Mouse (Mus musculus) forebrain, embryonic 15.5 days (tissue): Measurements from ENCODE around the gene Rptor. TPM values are rescaled to one million over a fixed set of nuclear protein-coding genes. Genes with fewer than 3 reads are reported as not detected.
A peak's percentile ranks its signal among the peaks of the same experiment; 100 is the strongest.

Experiments used
- ATAC-seq: fragments of 200-750 bp; cut with Nextera tagmentation; replicated peaks from 2 replicates; pipeline ENCODE4 v1.8.0; 2017; ENCODE audit warnings: mild to moderate bottlenecking, moderate TSS enrichment, moderate library complexity
- H3K27ac ChIP-seq: fragments of 300-500 bp; sonication (generic); replicated peaks from 2 replicates; pipeline ENCODE4 v1.5.1; 2015; ENCODE audit warnings: mild to moderate bottlenecking, inconsistent platforms
- H3K27me3 ChIP-seq: fragments of 300-500 bp; sonication (generic); 2 replicates; pipeline ENCODE4 v1.6.1; 2015; ENCODE audit warnings: inconsistent platforms
- H3K36me3 ChIP-seq: fragments of 300-500 bp; sonication (generic); 2 replicates; pipeline ENCODE4 v1.6.1; 2015; ENCODE audit warnings: mild to moderate bottlenecking, inconsistent platforms
- H3K4me1 ChIP-seq: fragments of 300-500 bp; sonication (generic); 2 replicates; pipeline ENCODE4 v1.6.1; 2015; ENCODE audit warnings: inconsistent platforms
- H3K4me2 ChIP-seq: fragments of 300-500 bp; sonication (generic); replicated peaks from 2 replicates; pipeline ENCODE4 v1.6.1; 2015; ENCODE audit warnings: mild to moderate bottlenecking, inconsistent platforms
- H3K4me3 ChIP-seq: fragments of 300-500 bp; sonication (generic); 2 replicates; pipeline ENCODE4 v1.5.1; 2015; ENCODE audit warnings: mild to moderate bottlenecking, inconsistent platforms
- H3K9ac ChIP-seq: fragments of 300-500 bp; sonication (generic); replicated peaks from 2 replicates; pipeline ENCODE4 v1.6.1; 2015; ENCODE audit warnings: mild to moderate bottlenecking, inconsistent platforms
- H3K9me3 ChIP-seq: fragments of 300-500 bp; sonication (generic); 2 replicates; pipeline ENCODE4 v1.6.1; 2016; ENCODE audit warnings: inconsistent platforms
- WGBS: fragments of 180-500 bp; shearing (Covaris S2); methylation state at CpG from one replicate; pipeline ENCODE4 v1.1.7; 2015; ENCODE audit warnings: mixed read lengths; 5-methylcytosine and 5-hydroxymethylcytosine counted together
- polyA plus RNA-seq: library from polyadenylated mRNA; unstranded; fragments of >200 nt; fragmentation: Nextera tagmentation; extraction: Ambion mirVana; gene quantifications from 2 replicates; pipeline ENCODE4 v1.2.1, GENCODE M21; 2015

The Rptor gene
- polyA plus RNA-seq, 1 experiment from 2014 or later = 12.0 TPM

DNA sequence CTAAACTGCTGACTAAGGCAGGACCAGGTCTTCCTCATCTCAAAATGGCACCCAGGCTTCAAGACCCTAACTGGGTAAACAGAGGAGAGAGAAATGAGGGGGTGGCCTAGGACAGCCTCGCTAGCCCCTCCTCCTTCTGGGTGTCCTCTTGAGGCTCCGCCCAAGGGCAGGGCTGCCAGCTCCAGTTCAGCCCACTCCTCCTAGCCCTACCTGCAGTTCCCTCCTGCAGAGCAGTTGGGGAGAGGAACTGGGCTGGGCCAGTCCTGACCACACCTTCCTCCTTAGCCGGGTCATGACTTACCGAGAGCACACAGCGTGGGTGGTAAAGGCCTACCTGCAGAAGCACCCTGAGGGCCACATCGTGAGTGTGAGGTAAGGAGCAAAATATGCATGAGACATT lies 291.9 kb downstream of the Rptor start:
- no peaks in the 10 kb centered on the region for H3K27me3 ChIP-seq
- H3K9ac ChIP-seq = no peak overlapping the region
- no peak overlapping the region for H3K4me2 ChIP-seq
- H3K27ac ChIP-seq = peak overlapping the region; percentile 89
- H3K36me3 ChIP-seq = peaks cover 16% of the 10 kb centered on the region; the same call in 1 of the 2 replicates
- no peak for ATAC-seq
- H3K9me3 ChIP-seq = no peaks in the 10 kb centered on the region
- no peak overlapping the region for H3K4me3 ChIP-seq
- H3K4me1 ChIP-seq = peaks cover 22% of the 10 kb centered on the region
- 63% methylated on average over 6 of the region's 6 CpGs for WGBS

DNA sequence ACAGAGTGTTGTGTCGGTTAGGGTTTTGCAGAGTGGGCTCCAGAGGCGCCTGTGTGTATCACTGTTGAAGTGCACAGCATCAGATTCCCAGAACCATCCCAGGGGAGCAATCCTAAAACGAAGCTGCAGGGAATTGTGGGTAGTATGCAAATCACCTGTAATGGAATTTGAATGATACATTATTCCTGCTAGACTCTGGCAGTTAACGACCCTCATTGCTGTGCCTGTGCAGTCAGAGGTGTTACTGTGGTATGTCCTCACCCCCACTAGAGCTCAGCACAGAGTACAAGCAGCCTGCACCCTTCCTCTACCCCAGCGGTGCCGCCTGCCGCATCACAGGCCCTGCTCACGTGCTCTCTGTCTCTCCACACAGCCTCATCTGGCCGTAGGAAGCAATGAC lies 294.3 kb downstream of the Rptor start:
- peak; percentile 64 for ATAC-seq
- Histone ChIP-seq H3K4me2 (no peak overlapping the region), H3K27me3 (no peaks in the 10 kb centered on the region), H3K36me3 (peaks cover 6% of the 10 kb centered on the region; the same call in 1 of the 2 replicates), H3K9ac (no peak overlapping the region), H3K27ac (peak overlapping the region; percentile 63), H3K4me1 (peaks cover 22% of the 10 kb centered on the region), H3K9me3 (no peaks in the 10 kb centered on the region), H3K4me3 (no peak overlapping the region)
- WGBS = 71% methylated on average over 9 of the region's 9 CpGs

DNA sequence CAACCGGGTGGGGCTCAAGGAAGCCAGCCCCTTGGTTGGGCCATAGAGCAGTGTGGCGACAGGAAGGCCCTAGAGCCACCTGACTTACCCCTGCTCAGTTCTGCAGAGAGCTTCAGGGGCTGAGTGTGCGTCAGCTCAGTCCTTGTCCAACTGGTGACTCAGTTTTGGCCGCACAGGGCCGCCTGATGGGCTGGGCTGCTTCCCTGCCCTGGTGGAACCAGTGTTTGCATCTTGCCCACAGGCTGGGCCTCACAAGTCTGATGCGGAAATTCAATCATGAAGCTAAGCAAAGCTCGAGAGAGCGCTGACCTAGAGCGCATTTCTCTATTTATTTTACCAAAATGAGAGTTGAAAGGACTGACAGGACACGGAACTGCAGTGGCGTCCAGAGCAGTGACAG lies 296.3 kb downstream of the Rptor start:
- WGBS = 85% methylated on average over 11 of the region's 11 CpGs
- no peaks in the 10 kb centered on the region for H3K27me3 ChIP-seq
- H3K4me2 ChIP-seq = no peak overlapping the region
- no peaks in the 10 kb centered on the region for H3K9me3 ChIP-seq
- H3K4me3 ChIP-seq = no peak overlapping the region
- no peak for ATAC-seq
- H3K27ac ChIP-seq = no peak overlapping the region
- H3K4me1 ChIP-seq = peaks cover 5% of the 10 kb centered on the region
- peaks cover 6% of the 10 kb centered on the region; the same call in 1 of the 2 replicates for H3K36me3 ChIP-seq
- no peak overlapping the region for H3K9ac ChIP-seq

DNA sequence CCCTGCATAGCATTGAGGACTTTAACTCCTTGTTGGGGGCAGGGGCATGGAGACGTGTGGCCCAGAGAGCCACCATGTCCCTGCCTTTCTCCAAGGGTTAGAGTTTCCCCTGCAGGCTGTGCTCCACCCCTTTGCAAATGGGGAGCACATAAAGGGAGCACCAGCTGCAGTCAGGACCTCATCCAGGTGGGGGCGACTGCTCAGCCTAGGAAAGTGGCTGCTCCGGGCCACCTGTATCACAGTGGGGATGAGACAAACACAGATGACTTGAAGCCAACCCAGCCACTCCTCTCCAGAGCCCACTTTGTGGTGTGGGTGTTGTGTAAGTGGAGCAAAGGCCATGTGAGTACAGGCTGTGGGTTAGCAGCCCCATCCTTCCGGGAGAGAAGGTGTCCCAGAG lies 298.5 kb downstream of the Rptor start:
- Histone ChIP-seq H3K27me3 (0 out of 2 replicates have a peak, but pooled peaks cover 3% of the 10 kb centered on the region), H3K4me2 (no peak overlapping the region), H3K36me3 (peaks cover 6% of the 10 kb centered on the region; the same call in 1 of the 2 replicates), H3K27ac (no peak overlapping the region), H3K9me3 (no peaks in the 10 kb centered on the region), H3K9ac (no peak overlapping the region), H3K4me3 (no peak overlapping the region), H3K4me1 (peaks cover 9% of the 10 kb centered on the region; the same call in 1 of the 2 replicates)
- 68% methylated on average over 4 of the region's 4 CpGs for WGBS
- no peak for ATAC-seq

DNA sequence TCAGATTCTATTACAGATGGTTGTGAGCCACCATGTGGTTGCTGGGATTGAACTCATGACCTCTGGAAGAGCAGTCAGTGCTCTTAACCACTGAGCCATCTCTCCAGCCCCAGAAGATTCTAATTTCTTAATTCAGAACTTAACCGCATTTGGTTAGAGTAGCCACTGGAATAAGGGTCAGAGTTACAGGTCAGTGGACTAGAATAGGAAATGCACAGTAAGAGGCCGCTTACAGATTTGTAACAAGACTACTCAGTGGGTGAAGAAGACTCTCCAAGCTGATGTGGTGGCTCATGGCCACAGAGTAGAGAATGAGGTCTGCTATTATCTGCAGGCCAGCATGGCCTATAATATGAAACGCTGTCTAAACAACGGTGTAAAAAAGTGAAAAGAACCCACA lies 300.2 kb downstream of the Rptor start:
- no peak for ATAC-seq
- Histone ChIP-seq H3K27ac (no peak overlapping the region), H3K4me2 (no peak overlapping the region), H3K9ac (no peak overlapping the region), H3K4me3 (no peak overlapping the region), H3K36me3 (peaks cover 6% of the 10 kb centered on the region; the same call in 1 of the 2 replicates), H3K4me1 (peaks cover 9% of the 10 kb centered on the region; the same call in 1 of the 2 replicates), H3K27me3 (0 out of 2 replicates have a peak, but pooled peaks cover 3% of the 10 kb centered on the region), H3K9me3 (no peaks in the 10 kb centered on the region)
- WGBS = 85% methylated on average over 4 of the region's 4 CpGs

DNA sequence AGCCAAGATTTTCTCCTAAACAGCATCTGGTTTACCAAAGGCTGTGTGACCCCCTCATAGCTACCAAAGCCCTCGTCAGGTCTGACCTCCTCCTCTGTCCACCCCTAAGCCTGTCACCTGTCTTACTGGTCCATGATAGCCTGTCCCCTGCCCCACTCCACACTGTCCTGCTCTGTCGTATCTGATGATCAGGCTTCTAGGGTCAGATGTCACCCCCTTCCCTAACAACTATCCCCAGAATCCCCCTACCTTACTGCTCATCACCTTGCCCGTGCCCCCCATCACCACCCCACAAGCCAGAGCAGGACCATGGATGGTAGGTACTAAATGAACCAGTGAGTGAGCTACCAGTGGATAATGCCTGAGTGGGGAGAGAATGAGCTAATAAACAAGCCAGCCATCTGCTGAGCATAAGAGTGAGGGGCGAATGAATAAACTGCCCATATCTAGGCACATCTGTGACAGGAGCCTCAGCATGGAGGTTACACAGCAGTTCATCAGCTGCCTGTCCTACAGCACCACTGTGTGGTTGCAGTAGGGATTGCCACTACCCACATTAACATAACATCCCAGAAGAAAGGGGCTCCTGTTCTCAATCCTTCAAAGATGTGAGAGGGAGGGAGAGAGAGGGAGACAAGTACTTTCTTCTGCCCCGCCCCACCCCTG lies 302.0 kb downstream of the Rptor start:
- no peak overlapping the region for H3K4me3 ChIP-seq
- 35% methylated on average over 5 of the region's 5 CpGs for WGBS
- peak; percentile 70 for ATAC-seq
- no peak overlapping the region for H3K9ac ChIP-seq
- no peak overlapping the region for H3K27ac ChIP-seq
- no peak overlapping the region for H3K4me2 ChIP-seq
- H3K36me3 ChIP-seq = no peaks in the 10 kb centered on the region
- H3K27me3 ChIP-seq = peaks cover 11% of the 10 kb centered on the region
- H3K9me3 ChIP-seq = no peaks in the 10 kb centered on the region
- H3K4me1 ChIP-seq = peaks cover 12% of the 10 kb centered on the region; the same call in 1 of the 2 replicates

DNA sequence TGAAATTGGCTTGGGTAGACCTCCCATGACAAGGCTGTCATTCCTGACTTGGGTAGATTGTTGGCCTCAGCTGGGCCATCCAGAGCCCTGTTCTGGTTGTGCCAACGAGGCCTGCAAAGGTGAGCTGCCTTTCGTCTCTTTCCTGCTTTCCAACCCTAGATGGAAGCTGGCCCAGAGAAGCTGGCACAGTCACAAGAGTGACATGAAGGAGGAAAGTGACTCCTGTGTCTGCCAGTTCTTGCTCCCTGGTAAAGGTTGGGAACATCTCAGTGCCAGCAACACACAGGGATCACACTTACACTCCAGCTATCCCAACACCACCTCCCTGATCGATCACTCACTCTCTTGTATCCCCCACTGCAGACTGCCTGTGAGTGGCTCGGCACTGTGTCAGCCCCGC lies 303.1 kb downstream of the Rptor start:
- no peak for ATAC-seq
- Histone ChIP-seq H3K4me2 (no peak overlapping the region), H3K4me1 (peaks cover 15% of the 10 kb centered on the region; the same call in 1 of the 2 replicates), H3K9me3 (no peaks in the 10 kb centered on the region), H3K4me3 (no peak overlapping the region), H3K27me3 (peaks cover 11% of the 10 kb centered on the region), H3K36me3 (no peaks in the 10 kb centered on the region), H3K9ac (no peak overlapping the region), H3K27ac (no peak overlapping the region)
- 80% methylated on average over 5 of the region's 5 CpGs for WGBS

DNA sequence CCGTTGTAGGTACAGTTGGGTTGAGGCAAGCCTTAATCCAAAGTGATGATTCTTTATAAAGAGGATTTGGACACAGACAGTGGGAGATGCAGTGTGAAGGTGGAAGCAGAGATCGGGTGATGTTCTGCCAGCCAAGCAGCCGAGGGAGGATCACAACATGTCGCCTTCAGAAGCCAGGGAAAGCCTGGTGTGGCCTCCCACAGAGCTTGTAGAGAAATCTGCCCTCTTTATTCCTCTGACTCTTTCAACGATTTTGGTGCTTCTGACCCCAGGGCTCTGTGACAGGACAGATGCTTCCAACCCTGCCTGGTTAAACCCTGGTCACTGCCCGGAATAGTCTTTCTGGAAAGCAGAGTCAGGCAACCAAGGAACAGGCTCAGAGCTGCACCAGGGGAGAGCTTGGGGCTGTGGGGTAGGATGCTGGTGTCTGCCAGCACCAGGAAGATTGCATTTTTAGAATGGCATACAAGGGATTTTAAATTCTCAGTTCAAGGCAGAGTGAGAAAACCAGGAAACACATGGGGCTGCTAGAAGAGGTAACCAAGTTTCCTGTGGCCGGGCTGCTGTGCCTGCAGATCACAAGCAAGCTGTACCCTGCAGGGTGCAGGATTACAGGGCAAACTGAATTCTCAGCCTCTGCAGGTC lies 304.4 kb downstream of the Rptor start:
- no peak for ATAC-seq
- 31% methylated on average over 7 of the region's 7 CpGs for WGBS

DNA sequence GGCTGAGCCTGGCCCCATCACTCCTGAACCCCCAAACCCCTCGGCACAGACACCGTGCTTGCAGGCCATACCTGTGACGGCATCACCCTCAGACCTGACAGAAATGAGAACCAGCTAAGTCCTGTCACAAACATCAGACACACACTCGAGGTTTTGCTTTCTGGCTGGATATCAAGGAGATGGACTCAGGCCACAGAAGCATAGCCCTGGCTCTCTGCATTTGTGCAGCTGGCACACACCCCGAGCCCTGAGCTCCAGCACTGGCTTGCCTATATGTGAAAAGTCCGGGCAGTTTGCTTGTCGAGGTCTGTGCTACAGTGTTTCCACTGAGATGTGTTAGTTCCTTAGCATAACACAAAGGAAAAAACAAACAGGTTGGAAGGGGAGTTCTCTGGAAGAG lies 305.0 kb downstream of the Rptor start:
- Histone ChIP-seq H3K4me1 (peaks cover 21% of the 10 kb centered on the region), H3K9me3 (no peaks in the 10 kb centered on the region), H3K9ac (peak overlapping the region; percentile 6; the same call in 1 of the 2 replicates), H3K4me3 (no peak overlapping the region), H3K27me3 (peaks cover 11% of the 10 kb centered on the region), H3K36me3 (no peaks in the 10 kb centered on the region), H3K4me2 (no peak overlapping the region), H3K27ac (no peak overlapping the region)
- ATAC-seq = no peak
- 39% methylated on average over 7 of the region's 7 CpGs for WGBS

More for the DNA sequence above, 304.4 kb downstream of the Rptor start:
- Histone ChIP-seq H3K27ac (no peak overlapping the region), H3K36me3 (no peaks in the 10 kb centered on the region), H3K4me3 (no peak overlapping the region), H3K27me3 (peaks cover 11% of the 10 kb centered on the region), H3K9me3 (no peaks in the 10 kb centered on the region), H3K4me1 (peaks cover 15% of the 10 kb centered on the region; the same call in 1 of the 2 replicates), H3K9ac (0 out of 2 replicates have a peak overlapping the region, but pooled peaks have one; percentile 6), H3K4me2 (no peak overlapping the region)

DNA sequence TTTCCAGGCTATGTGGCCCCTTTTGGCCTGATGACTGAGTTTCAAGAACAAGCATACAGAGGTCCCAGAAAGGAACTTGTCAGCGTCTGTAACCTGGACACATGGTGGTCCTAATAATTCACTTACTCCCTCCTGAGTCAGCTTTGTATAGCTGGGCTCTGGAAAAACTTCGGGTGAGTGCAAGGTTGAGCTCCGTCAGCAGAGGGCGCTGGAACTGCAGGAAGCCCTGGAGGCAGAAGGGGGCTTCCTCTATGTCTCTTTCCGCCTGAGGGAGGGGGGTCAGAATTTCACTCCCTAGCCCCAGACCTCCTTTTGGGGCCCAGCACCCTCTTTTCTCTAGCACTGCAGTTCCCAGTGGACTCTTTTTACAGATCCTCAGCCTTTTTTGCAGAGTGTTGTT lies 306.7 kb downstream of the Rptor start:
- ATAC-seq = no peak
- 2% methylated on average over 5 of the region's 5 CpGs for WGBS
- H3K4me2 ChIP-seq = 0 out of 2 replicates have a peak overlapping the region, but pooled peaks have one; percentile 13

DNA sequence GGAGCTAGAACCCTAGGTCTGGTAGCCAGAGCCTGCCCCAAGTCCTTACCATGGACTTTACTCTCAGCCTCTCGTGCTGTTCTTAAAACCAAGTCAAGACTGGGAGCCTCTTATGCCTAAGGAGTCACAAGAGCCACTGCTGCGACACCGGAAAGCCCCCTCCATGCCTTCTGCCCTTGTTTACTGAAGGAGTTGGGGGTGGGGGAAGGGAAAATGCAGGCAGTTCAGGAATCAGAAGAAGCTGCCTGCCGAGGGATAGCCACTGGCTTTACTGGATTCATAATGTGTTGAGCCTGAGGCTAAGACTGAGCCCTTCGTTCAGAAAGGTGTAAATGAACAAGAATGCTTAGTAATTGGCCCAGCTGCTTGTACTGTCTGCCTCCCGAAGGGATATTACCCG lies 310.1 kb downstream of the Rptor start:
- peak overlapping the region; percentile 96 for H3K9ac ChIP-seq
- no peaks in the 10 kb centered on the region for H3K9me3 ChIP-seq
- H3K4me1 ChIP-seq = peaks cover 36% of the 10 kb centered on the region
- peak overlapping the region; percentile 74 for H3K27ac ChIP-seq
- 7% methylated on average over 7 of the region's 7 CpGs for WGBS
- H3K36me3 ChIP-seq = peaks cover 12% of the 10 kb centered on the region; the same call in 1 of the 2 replicates
- ATAC-seq = peak; percentile 11; the same call in 1 of the 2 replicates
- H3K4me2 ChIP-seq = peak overlapping the region; percentile 95
- peak overlapping the region; percentile 94 for H3K4me3 ChIP-seq
- peaks cover 8% of the 10 kb centered on the region for H3K27me3 ChIP-seq

More for the DNA sequence above, 306.7 kb downstream of the Rptor start:
- H3K9me3 ChIP-seq = no peaks in the 10 kb centered on the region
- H3K27ac ChIP-seq = no peak overlapping the region
- H3K27me3 ChIP-seq = peaks cover 11% of the 10 kb centered on the region
- H3K4me3 ChIP-seq = no peak overlapping the region
- H3K4me1 ChIP-seq = peaks cover 32% of the 10 kb centered on the region
- no peak overlapping the region for H3K9ac ChIP-seq
- H3K36me3 ChIP-seq = no peaks in the 10 kb centered on the region

DNA sequence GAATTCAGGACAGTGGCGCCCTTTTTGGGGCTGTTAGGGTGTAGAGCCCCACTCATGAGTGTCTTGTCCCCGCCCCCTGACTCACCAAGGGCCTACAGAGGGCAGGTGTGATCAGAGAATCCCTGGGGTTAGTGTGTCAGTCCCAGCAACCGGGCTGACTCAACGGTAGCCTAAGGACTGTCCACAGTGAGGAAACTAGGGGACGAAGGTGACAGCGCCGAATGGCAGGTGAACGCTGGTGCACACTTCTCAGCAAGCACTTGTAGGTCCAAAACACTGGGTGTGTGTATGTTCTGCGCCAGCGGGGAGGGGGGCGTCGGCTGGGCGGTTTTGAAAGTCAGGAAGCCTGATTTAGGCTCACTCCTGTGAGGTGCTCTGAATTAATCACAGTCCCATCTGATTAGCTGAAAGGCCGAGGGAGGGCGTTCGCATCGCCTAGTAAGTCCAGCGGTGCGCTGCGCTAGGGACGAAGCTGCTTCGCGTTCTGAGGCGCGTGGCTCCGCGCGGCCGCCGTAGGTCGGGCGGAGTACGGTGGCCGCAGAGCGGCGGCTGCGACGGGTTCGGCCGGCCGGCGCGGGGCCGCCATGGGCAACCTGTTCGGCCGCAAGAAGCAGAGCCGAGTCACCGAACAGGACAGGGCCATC lies 310.7 kb downstream of the Rptor start, which contains the start of gene Chmp6:
TSS of gene Chmp6 (plus strand) at position 151 of the 644 bp plus-strand sequence.
- WGBS = under 1% methylated on average over 48 of the region's 48 CpGs
- Histone ChIP-seq H3K4me2 (peak within 1 kb of the TSS; percentile 95), H3K4me1 (peaks cover 36% of the 10 kb centered on the region), H3K9me3 (no peaks in the 10 kb centered on the region), H3K4me3 (peak within 1 kb of the TSS; percentile 94), H3K27me3 (peaks cover 8% of the 10 kb centered on the region), H3K36me3 (peaks cover 17% of the 10 kb centered on the region), H3K9ac (peak within 1 kb of the TSS; percentile 96), H3K27ac (peak within 1 kb of the TSS; percentile 74)
- ATAC-seq = peak; percentile 75
